Comparison of ENCODE assay signal across 8 mouse cellular contexts in genomic region chr5:33275754-33276153, GRCm38 (mm10). TPM values are rescaled to one million over a fixed set of nuclear protein-coding genes. Genes with fewer than 3 reads are reported as not detected.
A peak's percentile ranks its signal among the peaks of the same experiment; 100 is the strongest.
DNase-seq lines count a peak whose midpoint lies in the region; ATAC-seq and TF ChIP-seq lines count a peak whose summit lies in the region.

No protein-coding gene starts in this region.

- no peak overlapping the region for H3K27ac ChIP-seq in heart, embryonic 13.5 days (replicated peaks)
- H3K27ac ChIP-seq in forebrain, embryonic 12.5 days = no peak overlapping the region
- H3K27ac ChIP-seq in liver, embryonic 16.5 days (ENCODE audit: low read length) = peak overlapping the region; percentile 98; the same call in 1 of the 2 replicates

- H3K9ac ChIP-seq in heart, embryonic 13.5 days = peak overlapping the region; percentile 96
- peak overlapping the region; percentile 91; the same call in 1 of the 2 replicates for H3K9ac ChIP-seq in forebrain, embryonic 12.5 days
- peak overlapping the region; percentile 96 for H3K9ac ChIP-seq in liver, embryonic 16.5 days (ENCODE audit: low read depth, low read length)

- H3K36me3 ChIP-seq in heart, embryonic 13.5 days = peaks cover 12% of the 10 kb centered on the region
- H3K36me3 ChIP-seq in E14TG2a.4 (ENCODE audit: insufficient read depth, low read length) = peaks cover 21% of the 10 kb centered on the region
- H3K36me3 ChIP-seq in forebrain, embryonic 12.5 days (replicated peaks) = peaks cover 10% of the 10 kb centered on the region
- peaks cover 3% of the 10 kb centered on the region; the same call in 1 of the 2 replicates for H3K36me3 ChIP-seq in liver, embryonic 16.5 days (ENCODE audit: control insufficient read depth, insufficient read depth)

- H3K4me1 ChIP-seq in heart, embryonic 13.5 days = peaks cover 39% of the 10 kb centered on the region
- H3K4me1 ChIP-seq in E14TG2a.4 (replicated peaks; ENCODE audit: low read depth, low read length) = peaks cover 39% of the 10 kb centered on the region
- H3K4me1 ChIP-seq in forebrain, embryonic 12.5 days = peaks cover 35% of the 10 kb centered on the region
- peaks cover 38% of the 10 kb centered on the region for H3K4me1 ChIP-seq in liver, embryonic 16.5 days (ENCODE audit: control insufficient read depth, low read depth, low read length)

- H3K4me2 ChIP-seq in heart, embryonic 13.5 days = peak overlapping the region; percentile 94
- peak overlapping the region; percentile 93 for H3K4me2 ChIP-seq in forebrain, embryonic 12.5 days
- H3K4me2 ChIP-seq in liver, embryonic 16.5 days (ENCODE audit: low read depth, low read length) = peak overlapping the region; percentile 91

- H3K4me3 ChIP-seq in heart, embryonic 13.5 days = peak overlapping the region; percentile 94
- H3K4me3 ChIP-seq in E14TG2a.4 (replicated peaks; ENCODE audit: low read length) = peak overlapping the region; percentile 97
- peak overlapping the region; percentile 81 for H3K4me3 ChIP-seq in forebrain, embryonic 12.5 days (replicated peaks)
- H3K4me3 ChIP-seq in liver, embryonic 16.5 days (ENCODE audit: low read depth, low read length) = peak overlapping the region; percentile 93

- H3K9me3 ChIP-seq in heart, embryonic 13.5 days = no peaks in the 10 kb centered on the region
- H3K9me3 ChIP-seq in E14TG2a.4 (ENCODE audit: low read length) = no peaks in the 10 kb centered on the region
- H3K9me3 ChIP-seq in forebrain, embryonic 12.5 days = no peaks in the 10 kb centered on the region
- H3K9me3 ChIP-seq in liver, embryonic 16.5 days (replicated peaks; ENCODE audit: control insufficient read depth, low read length) = no peaks in the 10 kb centered on the region

- no peak for TF ChIP-seq CTCF in E14TG2a.4 (conservative IDR thresholded peaks at IDR 0.05; ENCODE audit: low read length)

- 29% methylated on average over 1 of the region's 1 CpGs for WGBS in heart, embryonic 13.5 days
- WGBS in forebrain, embryonic 12.5 days = 15% methylated on average over 1 of the region's 1 CpGs
- 42% methylated on average over 1 of the region's 1 CpGs for WGBS in liver, embryonic 16.5 days (ENCODE audit: insufficient replicate concordance)

- no peak for ATAC-seq in heart, embryonic 13.5 days (ENCODE audit: extremely low read depth, insufficient number of reproducible peaks, low FRiP score, low TSS enrichment)
- no peak for ATAC-seq in forebrain, embryonic 12.5 days (ENCODE audit: low FRiP score)
- no peak for ATAC-seq in liver, embryonic 16.5 days (ENCODE audit: low read depth)
- ATAC-seq in megakaryocyte progenitor cell, adult 5-6 weeks (replicated peaks; ENCODE audit: poor library complexity) = no peak

- no peak for DNase-seq in heart, adult 8-10 months (ENCODE audit: low spot score)
- DNase-seq in spleen, postnatal 36 days (ENCODE audit: low spot score in 2 of 2) = no peak
- DNase-seq in thymus, postnatal 4 days = no peak

- no peaks in the 10 kb centered on the region for H3K27me3 ChIP-seq in heart, embryonic 13.5 days (replicated peaks)
- H3K27me3 ChIP-seq in E14TG2a.4 (ENCODE audit: insufficient read depth, low read length) = peaks cover 14% of the 10 kb centered on the region; the same call in 1 of the 2 replicates
- no peaks in the 10 kb centered on the region for H3K27me3 ChIP-seq in forebrain, embryonic 12.5 days
- H3K27me3 ChIP-seq in liver, embryonic 16.5 days (ENCODE audit: control insufficient read depth, insufficient read depth, low read depth, low read length) = no peaks in the 10 kb centered on the region

RNA-seq across cellular contexts. Expression of gene Ctbp1, which starts 1.0 kb away (rescaled TPM):
- 206 and 234 TPM in 2 replicates for polyA plus RNA-seq in heart, embryonic 13.5 days (2015; fragmentation: Nextera tagmentation; extraction: Ambion mirVana)
- 100 to 1,000 TPM; 213 to 238 (median 226) TPM for total RNA-seq in heart, adult 8-10 months (2022)
- polyA plus RNA-seq in forebrain, embryonic 12.5 days (2016; fragmentation: Nextera tagmentation; extraction: Ambion mirVana) = 545 and 552 TPM in 2 replicates
- 159 and 168 TPM in 2 replicates for polyA plus RNA-seq in liver, embryonic 16.5 days (2015; fragmentation: Nextera tagmentation; extraction: Ambion mirVana)
- total RNA-seq in megakaryocyte progenitor cell, adult 5-6 weeks (2015) = 108 and 115 TPM in 2 replicates
- 139 and 141 TPM in 2 replicates for total RNA-seq in megakaryocyte progenitor cell, adult 5-6 weeks (2017)

RNA-seq across cellular contexts. Expression of gene Spon2, which starts 57.5 kb away (rescaled TPM):
- polyA plus RNA-seq in heart, embryonic 13.5 days (2015; fragmentation: Nextera tagmentation; extraction: Ambion mirVana) = 89.8 and 95.2 TPM in 2 replicates
- 1 to 10 TPM; 1.0 to 3.4 (median 1.4) TPM for total RNA-seq in heart, adult 8-10 months (2022)
- polyA plus RNA-seq in forebrain, embryonic 12.5 days (2016; fragmentation: Nextera tagmentation; extraction: Ambion mirVana) = 0.67 and 2.0 TPM in 2 replicates
- 24.9 and 31.0 TPM in 2 replicates for polyA plus RNA-seq in liver, embryonic 16.5 days (2015; fragmentation: Nextera tagmentation; extraction: Ambion mirVana)
- total RNA-seq in megakaryocyte progenitor cell, adult 5-6 weeks (2015) = 1.1 and 3.4 TPM in 2 replicates
- 1.2 and 2.1 TPM in 2 replicates for total RNA-seq in megakaryocyte progenitor cell, adult 5-6 weeks (2017)

RNA-seq across cellular contexts. Expression of gene Maea, which starts 59.6 kb away (rescaled TPM):
- polyA plus RNA-seq in heart, embryonic 13.5 days (2015; fragmentation: Nextera tagmentation; extraction: Ambion mirVana) = 121 and 135 TPM in 2 replicates
- total RNA-seq in heart, adult 8-10 months (2022) = 10 to 100 TPM; 82.1 to 97.8 (median 88.0) TPM
- 114 and 115 TPM in 2 replicates for polyA plus RNA-seq in forebrain, embryonic 12.5 days (2016; fragmentation: Nextera tagmentation; extraction: Ambion mirVana)
- polyA plus RNA-seq in liver, embryonic 16.5 days (2015; fragmentation: Nextera tagmentation; extraction: Ambion mirVana) = 46.2 and 49.6 TPM in 2 replicates
- 41.6 and 41.9 TPM in 2 replicates for total RNA-seq in megakaryocyte progenitor cell, adult 5-6 weeks (2015)
- total RNA-seq in megakaryocyte progenitor cell, adult 5-6 weeks (2017) = 181 and 235 TPM in 2 replicates
